Mouse (Mus musculus) intestine, embryonic 14.5 days (tissue): ENCODE data around the gene Tom1l2. TPM values are rescaled to one million over a fixed set of nuclear protein-coding genes. Genes with fewer than 3 reads are reported as not detected.

Experiments used
- ATAC-seq: fragments of 200-750 bp; cut with Nextera tagmentation; replicated peaks from 2 replicates; pipeline ENCODE4 v1.8.0; 2017; ENCODE audit warnings: low read depth, moderate number of reproducible peaks, moderate TSS enrichment, moderate library complexity; ENCODE audit not compliant: low FRiP score, low TSS enrichment
- DNase-seq: peaks from one replicate; pipeline ENCODE4 v3.0.0-alpha.2; 2018; ENCODE audit warnings: low spot score
- H3K27ac ChIP-seq: fragments of 300-500 bp; sonication (generic); 2 replicates; pipeline ENCODE4 v1.5.1; 2014; ENCODE audit warnings: low read depth, mild to moderate bottlenecking, control low read depth
- H3K27me3 ChIP-seq: fragments of 300-500 bp; sonication (generic); replicated peaks from 2 replicates; pipeline ENCODE4 v1.6.1; 2014; ENCODE audit warnings: low read length, control low read depth; ENCODE audit not compliant: control insufficient read depth, insufficient read depth
- H3K36me3 ChIP-seq: fragments of 300-500 bp; sonication (generic); 2 replicates; pipeline ENCODE4 v1.6.1; 2014; ENCODE audit warnings: low read length, control low read depth; ENCODE audit not compliant: control insufficient read depth, insufficient read depth
- H3K4me1 ChIP-seq: fragments of 300-500 bp; sonication (generic); replicated peaks from 2 replicates; pipeline ENCODE4 v1.6.1; 2014; ENCODE audit warnings: low read length, control low read depth, mixed read lengths; ENCODE audit not compliant: control insufficient read depth, insufficient read depth
- H3K4me2 ChIP-seq: fragments of 300-500 bp; sonication (generic); 2 replicates; pipeline ENCODE4 v1.6.1; 2014; ENCODE audit warnings: low read length
- H3K4me3 ChIP-seq: fragments of 300-500 bp; sonication (generic); 2 replicates; pipeline ENCODE4 v1.5.1; 2014; ENCODE audit warnings: low read depth, low read length, control low read depth, mixed read lengths
- H3K9ac ChIP-seq: fragments of 300-500 bp; sonication (generic); 2 replicates; pipeline ENCODE4 v1.6.1; 2014; ENCODE audit warnings: mild to moderate bottlenecking, low read length
- H3K9me3 ChIP-seq: fragments of 300-500 bp; sonication (generic); 2 replicates; pipeline ENCODE4 v1.6.1; 2016; ENCODE audit warnings: low read length, control low read depth; ENCODE audit not compliant: control insufficient read depth
- WGBS: fragments of 180-500 bp; shearing (Covaris S2); extraction: QIAGEN DNeasy Blood & Tissue Kit; methylation state at CpG from one replicate; pipeline ENCODE4 v1.1.7; 2014; 5-methylcytosine and 5-hydroxymethylcytosine counted together
- polyA plus RNA-seq: library from polyadenylated mRNA; unstranded; fragments of >200 nt; fragmentation: Nextera tagmentation; extraction: Ambion mirVana; gene quantifications from 2 replicates; pipeline ENCODE4 v1.2.1, GENCODE M21; 2014

The Tom1l2 gene
- polyA plus RNA-seq, 1 experiment from 2014 or later, result 19.4 TPM

- no peak for ATAC-seq
- Histone ChIP-seq H3K9me3 (no peaks in the 10 kb centered on the region), H3K9ac (peak overlapping the region; percentile 47), H3K36me3 (peaks cover 14% of the 10 kb centered on the region; the same call in 1 of the 2 replicates), H3K27ac (peak overlapping the region; percentile 77; the same call in 1 of the 2 replicates), H3K4me2 (peak overlapping the region; percentile 77), H3K4me3 (peak overlapping the region; percentile 39), H3K4me1 (peaks cover 25% of the 10 kb centered on the region), H3K27me3 (no peaks in the 10 kb centered on the region)
- no peak for DNase-seq
- 38% methylated on average over 3 of the region's 3 CpGs for WGBS
Observed at GRCm38 (mm10) chr11:60222085-60222468, 130.6 kb downstream of the Tom1l2 start.

- no peaks in the 10 kb centered on the region for H3K9me3 ChIP-seq
- no peaks in the 10 kb centered on the region for H3K27me3 ChIP-seq
- H3K4me2 ChIP-seq, result no peak overlapping the region
- H3K27ac ChIP-seq, result no peak overlapping the region
- peaks cover 28% of the 10 kb centered on the region for H3K4me1 ChIP-seq
- H3K4me3 ChIP-seq, result no peak overlapping the region
- DNase-seq (no peak), ATAC-seq (no peak)
- no peak overlapping the region for H3K9ac ChIP-seq
- 77% methylated on average over 6 of the region's 6 CpGs for whole genome bisulfite sequencing
- H3K36me3 ChIP-seq, result peaks cover 14% of the 10 kb centered on the region; the same call in 1 of the 2 replicates
Observed at GRCm38 (mm10) chr11:60221425-60221824, 131.3 kb downstream of the Tom1l2 start.

- H3K4me3 ChIP-seq, result peak overlapping the region; percentile 88
- H3K27ac ChIP-seq, result peak overlapping the region; percentile 87
- H3K4me1 ChIP-seq, result peaks cover 28% of the 10 kb centered on the region
- ATAC-seq (peak; percentile 73), DNase-seq (peak; percentile 99)
- peak overlapping the region; percentile 86 for H3K9ac ChIP-seq
- H3K9me3 ChIP-seq, result no peaks in the 10 kb centered on the region
- WGBS, result under 1% methylated on average over 46 of the region's 46 CpGs
- H3K4me2 ChIP-seq, result peak overlapping the region; percentile 85
- H3K27me3 ChIP-seq, result no peaks in the 10 kb centered on the region
- H3K36me3 ChIP-seq, result peaks cover 14% of the 10 kb centered on the region; the same call in 1 of the 2 replicates
Observed at GRCm38 (mm10) chr11:60220291-60220804, 132.4 kb downstream of the Tom1l2 start.

- ATAC-seq, result no peak
- Histone ChIP-seq H3K4me2 (peak overlapping the region; percentile 85), H3K4me3 (peak overlapping the region; percentile 88), H3K9ac (peak overlapping the region; percentile 86), H3K4me1 (peaks cover 28% of the 10 kb centered on the region), H3K9me3 (no peaks in the 10 kb centered on the region), H3K36me3 (peaks cover 14% of the 10 kb centered on the region; the same call in 1 of the 2 replicates), H3K27ac (peak overlapping the region; percentile 87), H3K27me3 (no peaks in the 10 kb centered on the region)
- 20% methylated on average over 8 of the region's 8 CpGs for WGBS
- no peak for DNase-seq
Observed at GRCm38 (mm10) chr11:60219609-60220008, 133.1 kb downstream of the Tom1l2 start.

- 85% methylated on average over 7 of the region's 7 CpGs for WGBS
- H3K4me1 ChIP-seq, result peaks cover 24% of the 10 kb centered on the region
- H3K4me3 ChIP-seq, result no peak overlapping the region
- H3K9me3 ChIP-seq, result no peaks in the 10 kb centered on the region
- H3K4me2 ChIP-seq, result no peak overlapping the region
- H3K27ac ChIP-seq, result no peak overlapping the region
- no peak overlapping the region for H3K9ac ChIP-seq
- H3K27me3 ChIP-seq, result no peaks in the 10 kb centered on the region
- ATAC-seq, result no peak
- H3K36me3 ChIP-seq, result peaks cover 14% of the 10 kb centered on the region; the same call in 1 of the 2 replicates
- DNase-seq, result no peak
Observed at GRCm38 (mm10) chr11:60217467-60217866, 135.2 kb downstream of the Tom1l2 start.

DNA sequence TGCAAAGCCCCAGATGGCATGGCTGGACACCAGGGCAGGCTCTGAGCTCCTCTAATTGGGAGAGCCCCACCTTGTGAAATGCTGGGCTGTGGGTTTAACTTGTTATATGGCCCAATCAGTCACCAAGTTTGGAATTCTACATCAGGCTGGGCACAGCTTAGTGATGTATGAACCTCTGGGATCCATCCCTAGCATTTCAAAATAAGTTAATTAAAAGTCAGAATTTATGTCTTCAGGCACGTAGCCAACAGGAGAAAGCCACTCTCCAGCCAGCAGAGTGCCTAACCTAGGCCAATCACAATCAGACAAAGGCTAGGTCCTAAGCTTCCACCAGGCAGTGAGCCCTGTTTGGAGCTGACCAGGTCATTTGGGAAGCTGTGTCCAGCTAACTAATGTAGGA lies 136.0 kb downstream of the Tom1l2 start:
- H3K9me3 ChIP-seq, result no peaks in the 10 kb centered on the region
- no peak overlapping the region for H3K9ac ChIP-seq
- H3K27me3 ChIP-seq, result no peaks in the 10 kb centered on the region
- no peak overlapping the region for H3K4me3 ChIP-seq
- 73% methylated on average over 1 of the region's 1 CpGs for WGBS
- no peak overlapping the region for H3K27ac ChIP-seq
- peaks cover 14% of the 10 kb centered on the region; the same call in 1 of the 2 replicates for H3K36me3 ChIP-seq
- no peak for ATAC-seq
- no peak overlapping the region for H3K4me2 ChIP-seq
- peaks cover 32% of the 10 kb centered on the region for H3K4me1 ChIP-seq
- DNase-seq, result no peak

DNA sequence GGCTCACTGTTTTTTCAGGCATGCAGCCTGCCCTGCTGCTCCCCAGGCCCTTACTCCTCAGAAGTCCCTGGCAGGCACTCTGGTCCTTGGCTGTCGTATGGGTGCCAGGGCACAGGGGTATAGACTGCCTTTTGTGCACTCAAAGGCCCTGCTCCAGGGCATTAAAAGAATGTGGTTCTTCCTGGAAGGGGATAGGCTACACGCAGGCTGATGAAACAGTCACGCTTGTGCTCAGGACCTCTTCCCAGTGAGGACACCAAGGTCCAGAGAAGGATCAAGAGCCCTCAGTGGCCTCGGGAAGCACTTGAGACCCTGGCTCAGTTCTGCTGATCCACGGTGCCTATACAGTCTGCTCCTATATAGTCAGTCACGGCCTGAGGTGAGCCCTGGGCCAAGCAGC lies 139.4 kb downstream of the Tom1l2 start:
- ATAC-seq (no peak), DNase-seq (no peak)
- Histone ChIP-seq H3K4me3 (no peak overlapping the region), H3K9ac (no peak overlapping the region), H3K27me3 (no peaks in the 10 kb centered on the region), H3K4me2 (no peak overlapping the region), H3K27ac (no peak overlapping the region), H3K4me1 (peaks cover 46% of the 10 kb centered on the region), H3K9me3 (no peaks in the 10 kb centered on the region), H3K36me3 (peaks cover 7% of the 10 kb centered on the region; the same call in 1 of the 2 replicates)
- WGBS, result 83% methylated on average over 6 of the region's 6 CpGs

DNA sequence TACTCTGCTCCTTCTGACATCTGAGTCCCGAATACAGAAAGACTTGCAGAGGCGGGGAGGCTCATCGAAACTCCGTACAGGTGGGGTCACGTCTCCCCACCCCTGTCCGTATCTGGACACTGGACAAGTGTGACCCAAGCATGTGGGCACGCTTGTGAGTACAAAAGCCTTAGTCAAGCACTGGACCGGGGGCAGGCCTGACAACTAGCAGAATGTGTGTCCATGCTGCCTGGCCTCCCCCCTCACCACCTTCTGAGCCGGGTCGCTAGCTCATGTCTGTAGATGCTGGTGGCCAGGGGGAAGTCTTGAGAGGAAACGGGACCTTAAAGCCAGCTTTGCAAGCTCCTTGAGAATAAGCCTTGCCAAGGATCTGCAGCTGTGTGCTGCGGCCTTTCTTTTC lies 140.9 kb downstream of the Tom1l2 start:
- WGBS, result 60% methylated on average over 12 of the region's 12 CpGs
- H3K27ac ChIP-seq, result no peak overlapping the region
- no peak overlapping the region for H3K4me2 ChIP-seq
- no peak for DNase-seq
- ATAC-seq, result no peak
- peaks cover 45% of the 10 kb centered on the region for H3K4me1 ChIP-seq
- no peak overlapping the region for H3K9ac ChIP-seq
- H3K9me3 ChIP-seq, result no peaks in the 10 kb centered on the region
- peaks cover 4% of the 10 kb centered on the region; the same call in 1 of the 2 replicates for H3K36me3 ChIP-seq
- H3K27me3 ChIP-seq, result no peaks in the 10 kb centered on the region
- no peak overlapping the region for H3K4me3 ChIP-seq

GRCm38 (mm10) chr11:60211152-60211551 lies 141.6 kb downstream of the Tom1l2 start:
- no peak for ATAC-seq
- Histone ChIP-seq H3K4me3 (no peak overlapping the region), H3K27ac (peak overlapping the region; percentile 70), H3K27me3 (no peaks in the 10 kb centered on the region), H3K36me3 (peaks cover 10% of the 10 kb centered on the region), H3K9ac (no peak overlapping the region), H3K4me1 (peaks cover 45% of the 10 kb centered on the region), H3K9me3 (no peaks in the 10 kb centered on the region), H3K4me2 (peak overlapping the region; percentile 69; the same call in 1 of the 2 replicates)
- DNase-seq, result no peak
- 69% methylated on average over 3 of the region's 3 CpGs for WGBS
